Mouse (Mus musculus): Measurements from ENCODE around the gene Kcnq1. TPM values are rescaled to one million over a fixed set of nuclear protein-coding genes. Genes with fewer than 3 reads are reported as not detected.
A peak's percentile ranks its signal among the peaks of the same experiment; 100 is the strongest.

The Kcnq1 gene
- polyA plus RNA-seq, 1 experiment, result 26.7 TPM

DNA sequence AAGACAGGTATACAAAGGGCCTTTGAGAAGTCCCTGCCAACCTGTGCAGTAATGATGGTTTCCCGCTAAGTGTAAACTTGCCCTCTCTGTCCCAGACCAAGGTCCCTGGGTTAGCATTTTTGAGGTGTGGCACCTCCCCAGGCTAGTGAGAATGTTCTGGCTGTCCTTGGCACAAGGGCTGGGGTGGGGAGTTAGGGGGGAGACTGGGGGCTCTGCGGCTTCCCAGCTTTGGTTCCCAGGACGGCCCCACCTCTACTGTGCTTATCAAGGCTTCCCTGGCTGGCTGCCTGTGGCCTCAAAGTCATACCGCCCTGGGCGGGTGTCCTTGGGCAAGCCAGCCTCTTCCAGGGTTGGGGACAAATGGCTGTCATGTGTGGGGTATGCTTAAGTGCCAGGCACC is 16.0 kb downstream of the Kcnq1 start:
- Histone ChIP-seq H3K4me1 (ENCODE audit: control insufficient read depth, insufficient read depth, low read length) (peaks cover 10% of the 10 kb centered on the region), H3K4me3 (replicated peaks; ENCODE audit: extremely low read depth, low read depth, low read length) (no peak overlapping the region)
- 47% methylated on average over 5 of the region's 5 CpGs for WGBS
- TF ChIP-seq POLR2A (IDR thresholded peaks at IDR 0.05; ENCODE audit: borderline replicate concordance, extremely low read depth, low read depth, low read length) (no peak), CTCF (IDR thresholded peaks at IDR 0.05; ENCODE audit: insufficient read depth, low read length) (no peak)
- no peak for DNase-seq

DNA sequence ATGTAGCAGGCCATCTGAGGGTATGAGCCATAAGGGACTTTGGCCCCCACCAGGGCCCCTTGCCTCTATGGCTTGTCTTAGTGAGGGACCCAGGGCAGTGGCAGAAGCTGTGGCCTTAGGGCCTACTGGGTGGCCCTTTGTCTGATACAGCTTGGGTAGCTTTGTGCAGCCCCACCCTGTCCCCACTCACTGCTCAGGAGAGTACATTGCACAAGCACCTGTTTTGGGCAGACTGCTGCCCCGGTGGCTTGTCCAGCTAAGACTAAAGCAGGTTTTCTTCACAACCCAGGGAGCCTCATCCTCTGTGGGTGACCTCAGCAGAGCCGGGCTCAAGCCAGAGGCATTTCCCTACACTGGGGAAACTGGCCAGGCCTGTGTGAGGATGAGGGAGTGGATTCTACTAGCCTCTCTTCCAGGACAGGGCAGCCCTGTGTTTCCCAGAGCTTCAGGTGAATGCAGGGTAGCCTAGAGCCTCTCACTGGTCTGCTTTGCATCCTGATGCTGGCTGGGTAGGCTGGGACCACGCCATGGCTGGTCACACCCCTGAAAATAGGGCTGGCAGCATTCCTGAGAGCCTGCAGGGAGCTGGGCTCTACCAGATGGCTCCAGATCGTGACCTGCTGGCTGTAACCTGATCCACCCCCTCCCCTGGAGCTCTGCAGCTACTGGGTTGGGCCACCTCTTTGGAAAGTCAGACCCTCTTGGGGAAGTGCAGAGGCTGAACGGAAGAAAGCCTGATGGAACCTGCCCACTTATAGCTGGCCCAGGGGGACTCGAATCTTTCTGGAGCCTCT is 17.9 kb downstream of the Kcnq1 start:
- H3K4me3 ChIP-seq (replicated peaks; ENCODE audit: extremely low read depth, low read depth, low read length), result no peak overlapping the region

DNA sequence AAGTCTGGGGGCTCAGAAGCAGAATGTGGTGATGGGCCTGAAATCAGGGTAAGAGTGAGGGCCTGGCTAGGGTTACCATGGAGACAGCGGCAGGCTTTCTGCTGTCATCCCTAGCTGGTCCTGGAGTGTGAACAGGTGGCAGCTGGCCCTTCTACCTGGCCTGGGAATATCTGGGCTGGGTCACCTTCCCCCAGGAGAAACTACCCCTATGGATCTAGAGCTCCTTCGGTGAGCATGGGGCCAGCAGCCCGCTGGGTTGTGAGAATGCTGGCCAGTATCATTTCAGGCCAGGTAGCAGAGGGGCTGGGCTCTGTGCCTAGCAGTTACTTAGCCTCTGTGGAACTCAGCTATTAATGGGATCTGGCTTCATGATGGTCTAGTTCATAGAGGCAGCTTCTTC is 18.7 kb downstream of the Kcnq1 start:
- DNase-seq, result no peak
- WGBS, result 72% methylated on average over 3 of the region's 3 CpGs
- Histone ChIP-seq H3K4me1 (ENCODE audit: control insufficient read depth, insufficient read depth, low read length) (peaks cover 8% of the 10 kb centered on the region), H3K4me3 (replicated peaks; ENCODE audit: extremely low read depth, low read depth, low read length) (no peak overlapping the region)
- TF ChIP-seq CTCF (IDR thresholded peaks at IDR 0.05; ENCODE audit: insufficient read depth, low read length), result no peak
- TF ChIP-seq POLR2A (IDR thresholded peaks at IDR 0.05; ENCODE audit: borderline replicate concordance, extremely low read depth, low read depth, low read length), result no peak

More for the DNA sequence above, 17.9 kb downstream of the Kcnq1 start:
- DNase-seq, result peak; percentile 37
- TF ChIP-seq POLR2A (IDR thresholded peaks at IDR 0.05; ENCODE audit: borderline replicate concordance, extremely low read depth, low read depth, low read length) (no peak), CTCF (IDR thresholded peaks at IDR 0.05; ENCODE audit: insufficient read depth, low read length) (no peak)
- WGBS, result 42% methylated on average over 6 of the region's 6 CpGs
- H3K4me1 ChIP-seq (ENCODE audit: control insufficient read depth, insufficient read depth, low read length), result peaks cover 10% of the 10 kb centered on the region

DNA sequence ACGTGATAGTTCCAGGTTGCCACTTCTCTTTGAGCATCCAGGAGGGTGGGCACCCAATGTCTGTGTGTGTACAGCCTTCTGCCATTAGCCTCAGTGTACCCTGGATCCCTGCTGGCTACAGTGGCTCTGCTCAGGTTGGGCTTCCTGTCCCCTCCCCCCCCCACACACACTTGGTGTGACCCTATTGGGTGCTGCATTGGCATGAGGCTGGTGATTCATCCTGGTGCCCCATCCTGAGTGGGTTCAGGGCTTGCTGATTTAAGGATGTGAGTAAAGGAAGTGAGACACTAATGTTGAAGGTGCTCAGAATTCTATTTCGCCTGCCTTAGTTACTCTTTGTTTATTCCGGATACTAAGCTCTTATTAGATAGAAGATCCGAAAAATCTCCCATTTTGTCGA is 26.7 kb downstream of the Kcnq1 start:
- Histone ChIP-seq H3K4me1 (ENCODE audit: control insufficient read depth, insufficient read depth, low read length) (no peaks in the 10 kb centered on the region; the same call in 1 of the 2 replicates), H3K4me3 (replicated peaks; ENCODE audit: extremely low read depth, low read depth, low read length) (no peak overlapping the region)
- WGBS, result 67% methylated on average over 5 of the region's 5 CpGs
- TF ChIP-seq POLR2A (IDR thresholded peaks at IDR 0.05; ENCODE audit: borderline replicate concordance, extremely low read depth, low read depth, low read length) (no peak), CTCF (IDR thresholded peaks at IDR 0.05; ENCODE audit: insufficient read depth, low read length) (no peak)
- no peak for DNase-seq

DNA sequence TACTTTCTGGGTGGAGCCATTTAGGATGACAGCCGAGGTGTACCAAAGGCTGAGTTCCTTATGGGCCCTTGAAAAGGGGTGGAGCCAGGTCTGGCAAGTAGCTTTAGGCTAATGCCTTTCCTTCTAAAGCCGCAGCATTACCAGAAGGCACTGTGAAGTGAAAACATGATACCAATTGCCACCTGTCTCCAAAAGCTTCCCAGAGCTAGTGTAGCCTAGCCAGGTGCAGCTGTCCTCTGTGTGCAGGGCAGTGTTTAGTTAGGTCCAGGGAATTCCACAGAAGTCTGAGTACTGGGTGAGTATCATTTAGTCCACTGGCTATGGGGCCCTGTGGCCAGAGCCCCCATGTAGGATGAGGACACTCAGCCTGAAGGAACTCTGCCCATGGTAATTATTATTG is 30.0 kb downstream of the Kcnq1 start:
- 47% methylated on average over 2 of the region's 2 CpGs for WGBS
- H3K4me1 ChIP-seq (ENCODE audit: control insufficient read depth, insufficient read depth, low read length), result no peaks in the 10 kb centered on the region; the same call in 1 of the 2 replicates
- H3K4me3 ChIP-seq (replicated peaks; ENCODE audit: extremely low read depth, low read depth, low read length), result no peak overlapping the region
- DNase-seq, result no peak
- TF ChIP-seq CTCF (IDR thresholded peaks at IDR 0.05; ENCODE audit: insufficient read depth, low read length) (no peak), POLR2A (IDR thresholded peaks at IDR 0.05; ENCODE audit: borderline replicate concordance, extremely low read depth, low read depth, low read length) (no peak)

DNA sequence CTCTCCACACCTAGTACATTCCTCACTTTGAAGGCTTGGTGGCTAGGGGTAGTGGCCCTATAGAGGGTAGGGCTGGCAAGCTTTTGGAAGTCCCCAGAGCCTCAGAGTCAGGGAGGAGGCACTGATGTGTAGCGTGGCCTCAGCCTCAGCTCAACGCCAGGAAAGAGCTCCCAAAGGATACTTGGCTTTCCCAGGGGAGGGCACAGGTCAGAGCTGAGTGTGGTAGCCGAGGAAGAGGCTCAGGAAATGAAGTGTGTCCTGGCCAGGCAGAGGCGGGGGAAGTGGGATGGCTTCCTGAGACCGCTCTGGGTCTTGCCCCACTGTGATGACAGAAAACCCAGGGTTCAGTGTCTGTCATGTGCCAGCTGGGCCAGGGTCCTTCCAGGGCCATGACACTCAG is 30.4 kb downstream of the Kcnq1 start:
- TF ChIP-seq POLR2A (IDR thresholded peaks at IDR 0.05; ENCODE audit: borderline replicate concordance, extremely low read depth, low read depth, low read length) (no peak), CTCF (IDR thresholded peaks at IDR 0.05; ENCODE audit: insufficient read depth, low read length) (no peak)
- Histone ChIP-seq H3K4me1 (ENCODE audit: control insufficient read depth, insufficient read depth, low read length) (no peaks in the 10 kb centered on the region; the same call in 1 of the 2 replicates), H3K4me3 (replicated peaks; ENCODE audit: extremely low read depth, low read depth, low read length) (no peak overlapping the region)
- DNase-seq, result no peak
- 42% methylated on average over 5 of the region's 5 CpGs for WGBS

DNA sequence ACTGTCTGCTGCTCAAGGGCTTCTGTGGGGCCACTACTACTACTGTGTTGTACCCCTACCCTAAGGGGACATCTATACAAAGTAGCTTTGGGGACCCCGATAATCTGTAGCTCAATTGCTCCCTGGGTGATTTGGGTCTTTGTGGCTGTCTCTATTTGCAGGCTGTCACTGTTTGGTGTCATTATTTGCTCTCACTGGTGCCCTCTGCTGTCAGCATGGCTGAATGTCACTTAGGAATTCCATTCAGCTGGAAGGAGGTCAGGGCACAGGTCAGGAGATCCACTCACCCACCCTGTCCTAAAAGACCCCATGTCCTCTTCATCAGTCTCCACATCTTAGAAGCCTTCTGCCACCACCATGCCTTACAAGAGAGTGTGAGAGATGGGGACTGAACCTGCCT is 32.6 kb downstream of the Kcnq1 start:
- no peaks in the 10 kb centered on the region; the same call in 1 of the 2 replicates for H3K4me1 ChIP-seq (ENCODE audit: control insufficient read depth, insufficient read depth, low read length)
- TF ChIP-seq POLR2A (IDR thresholded peaks at IDR 0.05; ENCODE audit: borderline replicate concordance, extremely low read depth, low read depth, low read length) (no peak), CTCF (IDR thresholded peaks at IDR 0.05; ENCODE audit: insufficient read depth, low read length) (peak; percentile 65)
- DNase-seq, result peak; percentile 78
- 27% methylated on average over 1 of the region's 1 CpGs for whole genome bisulfite sequencing
- H3K4me3 ChIP-seq (replicated peaks; ENCODE audit: extremely low read depth, low read depth, low read length), result no peak overlapping the region

DNA sequence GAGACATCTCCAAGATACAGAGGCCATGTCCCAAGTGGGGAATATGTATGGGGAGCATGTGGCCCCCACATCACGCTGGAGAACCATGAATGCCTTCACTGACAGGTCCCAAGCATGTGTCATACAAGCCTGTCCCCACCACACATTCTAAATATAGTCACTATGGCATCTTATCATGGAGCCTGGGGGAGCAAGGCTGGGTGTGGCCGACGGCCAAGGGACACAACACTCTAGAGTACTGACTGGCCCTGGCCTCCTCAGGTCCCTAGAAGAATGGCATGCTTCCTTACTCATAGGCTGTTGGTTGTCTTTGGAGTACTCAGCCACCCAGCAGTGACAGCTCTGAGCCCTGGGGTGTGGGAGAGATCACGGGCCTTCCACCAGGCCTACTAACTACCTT is 33.8 kb downstream of the Kcnq1 start:
- DNase-seq, result no peak
- Histone ChIP-seq H3K4me1 (ENCODE audit: control insufficient read depth, insufficient read depth, low read length) (no peaks in the 10 kb centered on the region; the same call in 1 of the 2 replicates), H3K4me3 (replicated peaks; ENCODE audit: extremely low read depth, low read depth, low read length) (no peak overlapping the region)
- WGBS, result 75% methylated on average over 4 of the region's 4 CpGs
- TF ChIP-seq CTCF (IDR thresholded peaks at IDR 0.05; ENCODE audit: insufficient read depth, low read length) (no peak), POLR2A (IDR thresholded peaks at IDR 0.05; ENCODE audit: borderline replicate concordance, extremely low read depth, low read depth, low read length) (no peak)

DNA sequence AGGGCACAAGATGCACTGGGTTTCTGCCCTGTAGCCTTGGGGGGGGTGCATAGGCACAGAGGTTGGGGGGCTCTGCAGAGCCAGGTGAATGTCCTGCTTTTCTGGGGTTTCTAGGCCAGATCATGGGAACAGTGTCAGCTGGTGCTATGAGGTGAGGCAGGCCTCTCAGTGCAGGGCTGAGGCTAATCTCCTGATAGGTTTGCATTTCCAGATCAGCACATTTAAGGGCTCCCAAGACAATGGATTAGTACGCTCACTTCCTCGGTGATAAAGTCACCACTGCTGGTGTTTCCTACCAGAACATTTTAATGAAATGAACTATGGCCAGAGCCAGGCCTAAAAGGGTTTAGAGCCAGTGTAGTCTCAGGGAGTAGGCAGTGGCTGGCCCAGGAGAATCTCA is 36.5 kb downstream of the Kcnq1 start:
- DNase-seq, result no peak
- 81% methylated on average over 2 of the region's 2 CpGs for WGBS
- no peak overlapping the region for H3K4me3 ChIP-seq (replicated peaks; ENCODE audit: extremely low read depth, low read depth, low read length)
- no peaks in the 10 kb centered on the region for H3K4me1 ChIP-seq (ENCODE audit: control insufficient read depth, insufficient read depth, low read length)
- TF ChIP-seq CTCF (IDR thresholded peaks at IDR 0.05; ENCODE audit: insufficient read depth, low read length), result no peak
- TF ChIP-seq POLR2A (IDR thresholded peaks at IDR 0.05; ENCODE audit: borderline replicate concordance, extremely low read depth, low read depth, low read length), result no peak

DNA sequence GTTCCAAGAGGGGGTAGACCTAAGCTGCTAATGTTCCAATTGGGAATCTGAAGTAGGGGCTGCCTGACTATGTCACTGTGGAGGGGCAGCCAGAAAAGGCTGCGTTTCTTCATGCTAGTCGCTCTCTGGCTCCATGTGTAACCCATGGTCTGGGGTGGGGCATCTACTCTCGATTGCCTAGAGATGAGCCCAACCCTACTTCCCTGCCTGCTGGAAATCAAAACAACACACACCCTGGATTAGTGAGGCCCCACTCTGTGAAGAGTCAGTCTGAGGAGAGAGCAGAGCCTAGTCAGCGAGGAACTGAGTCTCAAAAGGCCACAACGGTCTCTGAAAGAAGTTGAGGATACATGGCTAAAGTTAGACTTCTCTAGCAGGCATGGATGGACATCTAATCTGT is 40.9 kb downstream of the Kcnq1 start:
- DNase-seq, result no peak
- Histone ChIP-seq H3K4me3 (replicated peaks; ENCODE audit: extremely low read depth, low read depth, low read length) (no peak overlapping the region), H3K4me1 (ENCODE audit: control insufficient read depth, insufficient read depth, low read length) (no peaks in the 10 kb centered on the region)
- WGBS, result 68% methylated on average over 5 of the region's 5 CpGs
- TF ChIP-seq CTCF (IDR thresholded peaks at IDR 0.05; ENCODE audit: insufficient read depth, low read length) (no peak), POLR2A (IDR thresholded peaks at IDR 0.05; ENCODE audit: borderline replicate concordance, extremely low read depth, low read depth, low read length) (no peak)
